Mouse (Mus musculus) C2C12 (cell line): ENCODE results near the gene C530025M09Rik. TPM values are rescaled to one million over a fixed set of nuclear protein-coding genes. Genes with fewer than 3 reads are reported as not detected.

Experiments used
- H3K27me3 ChIP-seq: one replicate; pipeline ENCODE4 v1.6.1; 2011; ENCODE audit not compliant: control insufficient read depth, insufficient read depth, insufficient read length
- H3K36me3 ChIP-seq: one replicate; pipeline ENCODE4 v1.6.1; 2011; ENCODE audit not compliant: control insufficient read depth, insufficient read depth
- H3K4me3 ChIP-seq: one replicate; pipeline ENCODE4 v1.5.1; 2011; ENCODE audit warnings: mild to moderate bottlenecking, control low read depth; ENCODE audit not compliant: poor library complexity, insufficient read depth, severe bottlenecking
- H3K79me2 ChIP-seq: one replicate; pipeline ENCODE4 v1.6.1; 2011; ENCODE audit not compliant: control insufficient read depth, insufficient read depth
- H3K79me3 ChIP-seq: one replicate; pipeline ENCODE4 v1.6.1; 2011; ENCODE audit warnings: low read depth, control low read depth
- H3ac ChIP-seq: one replicate; pipeline ENCODE3; 2011; ENCODE audit warnings: low read depth; ENCODE audit not compliant: control insufficient read depth, insufficient read length
- CEBPB ChIP-seq: IDR thresholded peaks from one replicate; pipeline ENCODE4 v1.6.1; 2011; ENCODE audit warnings: low read depth, mild to moderate bottlenecking, control low read depth, moderate library complexity
- CTCF ChIP-seq: IDR thresholded peaks from one replicate; pipeline ENCODE4 v1.5.1; 2011; ENCODE audit not compliant: control insufficient read depth, insufficient read depth, insufficient read length
- FOSL1 ChIP-seq: IDR thresholded peaks from one replicate; pipeline ENCODE4 v1.8.0; 2011; ENCODE audit warnings: mild to moderate bottlenecking, low read length; ENCODE audit not compliant: poor library complexity, insufficient read depth, severe bottlenecking
- MAX ChIP-seq: IDR thresholded peaks from one replicate; pipeline ENCODE4 v1.6.1; 2011; ENCODE audit warnings: mild to moderate bottlenecking, control low read depth
- MYOD1 ChIP-seq: IDR thresholded peaks from one replicate; pipeline ENCODE4 v1.6.1; 2011; ENCODE audit warnings: low read depth; ENCODE audit not compliant: control insufficient read depth, insufficient read length
- MYOG ChIP-seq: IDR thresholded peaks from one replicate; pipeline ENCODE4 v1.6.1; 2011; ENCODE audit not compliant: control insufficient read depth, insufficient read length; ENCODE audit errors: extremely low read depth
- USF1 ChIP-seq: IDR thresholded peaks from one replicate; pipeline ENCODE4 v1.6.1; 2011; ENCODE audit warnings: low read depth, mild to moderate bottlenecking, control low read depth, moderate library complexity
- long read RNA-seq, 2 experiments: library from polyadenylated mRNA; unstranded; transcript quantifications; one replicate each; pipeline ENCODE4 v2.0.0; 2019 to 2020
- polyA plus RNA-seq: library from polyadenylated mRNA; unstranded; fragments of >200 nt; fragmentation: generic; extraction: Trizol; gene quantifications from one replicate; pipeline ENCODE4 v1.2.1, GENCODE M21; 2012; ENCODE audit warnings: missing spikeins

The C530025M09Rik gene
- polyA plus RNA-seq, result not detected
- long read RNA-seq, experiment 1, result 0 reads
- long read RNA-seq, experiment 2, result 0 reads

GRCm38 (mm10) chr2:149830536-149831458, at the start of gene C530025M09Rik:
Gene C530025M09Rik, minus strand, starts transcription at chr2:149831213.
- TF ChIP-seq USF1, result no peak
- no peak for TF ChIP-seq MAX
- TF ChIP-seq MYOD1, result no peak
- TF ChIP-seq CEBPB, result no peak
- no peak for TF ChIP-seq MYOG
- TF ChIP-seq CTCF, result no peak
- TF ChIP-seq FOSL1, result no peak
- Histone ChIP-seq H3K27me3 (no peaks in the 10 kb centered on the region), H3ac (no peak within 1 kb of the TSS), H3K4me3 (no peak within 1 kb of the TSS), H3K79me3 (no peaks in the 10 kb centered on the region), H3K79me2 (no peaks in the 10 kb centered on the region), H3K36me3 (no peaks in the 10 kb centered on the region)

DNA sequence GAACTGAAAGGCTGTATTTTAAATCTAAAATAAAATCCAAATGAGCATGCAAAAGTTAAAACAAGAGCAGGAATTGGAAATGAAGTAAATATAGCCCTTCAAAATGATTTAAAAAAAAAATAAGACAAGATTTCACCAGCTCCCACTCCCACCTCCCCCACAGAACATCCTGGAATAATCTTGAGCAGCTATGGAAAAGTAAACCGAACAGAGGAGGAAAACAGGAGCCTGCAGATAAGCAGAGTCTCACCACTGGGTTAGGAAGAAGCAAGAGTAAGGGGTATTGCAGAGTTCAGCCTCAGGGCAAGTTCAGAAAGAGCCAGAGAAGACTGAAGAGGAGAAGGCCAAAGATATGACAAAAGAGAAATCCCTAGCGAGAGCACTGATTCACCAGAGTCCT, 46.9 kb upstream of the C530025M09Rik start:
- Histone ChIP-seq H3K79me2 (no peaks in the 10 kb centered on the region), H3K4me3 (no peak overlapping the region), H3K27me3 (no peaks in the 10 kb centered on the region), H3K36me3 (no peaks in the 10 kb centered on the region), H3K79me3 (no peaks in the 10 kb centered on the region), H3ac (no peak overlapping the region)
- TF ChIP-seq CTCF (no peak), MYOD1 (no peak)

GRCm38 (mm10) chr2:149873346-149873745, 42.3 kb upstream of the C530025M09Rik start:
- H3K79me2 ChIP-seq, result no peaks in the 10 kb centered on the region
- no peaks in the 10 kb centered on the region for H3K79me3 ChIP-seq
- TF ChIP-seq CEBPB (no peak), USF1 (no peak)
- H3K36me3 ChIP-seq, result no peaks in the 10 kb centered on the region
- H3ac ChIP-seq, result no peak overlapping the region
- H3K27me3 ChIP-seq, result no peaks in the 10 kb centered on the region
- H3K4me3 ChIP-seq, result no peak overlapping the region

DNA sequence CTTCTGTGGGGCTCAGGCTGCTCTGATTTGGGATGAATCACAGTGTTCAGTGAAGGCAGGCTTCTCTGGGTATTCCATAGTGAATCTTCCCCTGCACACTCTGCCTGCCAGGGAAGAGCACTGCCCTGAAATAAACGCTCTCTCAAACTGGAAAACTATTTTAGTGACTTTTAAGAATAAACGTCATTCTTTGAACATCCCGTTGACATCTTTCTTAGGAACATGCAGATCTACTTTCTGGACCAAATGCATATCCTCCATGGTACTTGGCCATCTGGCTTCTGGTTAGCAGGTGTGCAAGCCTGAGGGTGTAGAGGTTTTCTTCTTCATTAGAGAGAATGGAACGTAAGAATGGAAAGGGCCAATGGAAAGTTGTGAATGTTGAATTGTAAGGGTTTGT, 41.5 kb upstream of the C530025M09Rik start:
- TF ChIP-seq CEBPB (no peak), MAX (no peak), USF1 (no peak), CTCF (no peak), MYOG (no peak), FOSL1 (no peak), MYOD1 (no peak)
- H3K36me3 ChIP-seq, result no peaks in the 10 kb centered on the region
- no peak overlapping the region for H3K4me3 ChIP-seq
- H3K79me3 ChIP-seq, result no peaks in the 10 kb centered on the region
- no peak overlapping the region for H3ac ChIP-seq
- no peaks in the 10 kb centered on the region for H3K79me2 ChIP-seq
- no peaks in the 10 kb centered on the region for H3K27me3 ChIP-seq

DNA sequence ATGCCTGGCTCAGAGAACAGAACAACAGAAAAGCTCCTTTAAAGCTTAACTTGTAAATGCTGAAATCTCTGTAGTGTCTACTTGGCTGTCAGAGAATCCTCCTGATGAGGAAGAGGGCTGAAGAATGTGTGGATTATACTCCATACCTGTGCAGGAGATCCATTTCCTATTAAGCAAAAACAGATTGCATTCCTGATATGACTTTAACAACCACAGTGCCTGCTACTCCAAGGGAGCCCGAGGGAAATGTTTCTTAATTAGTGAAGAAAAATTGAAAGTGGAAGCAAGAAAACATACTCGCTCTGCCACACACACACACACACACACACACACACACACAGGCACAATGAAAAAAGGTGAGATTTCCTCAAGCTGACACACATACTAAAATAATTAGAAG, 39.5 kb upstream of the C530025M09Rik start:
- no peak overlapping the region for H3ac ChIP-seq
- no peaks in the 10 kb centered on the region for H3K36me3 ChIP-seq
- H3K79me2 ChIP-seq, result no peaks in the 10 kb centered on the region
- no peak for TF ChIP-seq MYOG
- no peak for TF ChIP-seq MYOD1
- no peak for TF ChIP-seq CTCF
- TF ChIP-seq MAX, result no peak
- no peak for TF ChIP-seq FOSL1
- TF ChIP-seq CEBPB, result no peak
- no peak for TF ChIP-seq USF1
- no peaks in the 10 kb centered on the region for H3K27me3 ChIP-seq
- no peak overlapping the region for H3K4me3 ChIP-seq
- H3K79me3 ChIP-seq, result no peaks in the 10 kb centered on the region

DNA sequence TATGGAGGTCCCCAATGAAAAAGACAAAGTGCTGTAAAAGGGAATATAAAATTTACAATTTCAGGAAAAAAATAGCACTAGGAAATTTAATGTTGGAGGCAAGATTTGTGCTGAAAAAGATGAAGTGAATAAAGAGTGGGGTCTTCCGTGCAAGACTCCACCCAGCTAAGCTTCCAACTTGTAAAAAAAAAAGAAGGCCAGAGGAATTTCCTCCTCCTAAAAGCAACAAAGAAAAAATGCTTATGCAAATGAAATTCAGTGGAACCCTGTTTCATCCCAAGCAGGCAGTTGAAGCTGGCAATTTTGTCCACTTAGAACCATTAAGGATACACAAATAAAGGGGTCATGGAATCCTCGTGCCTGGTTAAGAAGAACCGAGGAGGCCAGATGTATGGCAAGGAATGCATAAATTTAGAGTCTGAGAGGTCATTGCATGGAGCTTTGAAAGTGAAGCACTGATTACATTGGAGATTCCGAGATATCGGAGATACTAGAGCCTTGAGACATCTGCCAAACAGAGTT, 35.0 kb upstream of the C530025M09Rik start:
- Histone ChIP-seq H3K4me3 (no peak overlapping the region), H3ac (no peak overlapping the region), H3K79me3 (no peaks in the 10 kb centered on the region), H3K79me2 (no peaks in the 10 kb centered on the region), H3K27me3 (no peaks in the 10 kb centered on the region), H3K36me3 (no peaks in the 10 kb centered on the region)
- TF ChIP-seq USF1, result no peak
- no peak for TF ChIP-seq MAX
- no peak for TF ChIP-seq MYOD1
- no peak for TF ChIP-seq CEBPB
- no peak for TF ChIP-seq FOSL1
- no peak for TF ChIP-seq MYOG
- TF ChIP-seq CTCF, result no peak
